Comparison of ENCODE assay signal across 10 mouse cellular contexts in the genomic region with DNA sequence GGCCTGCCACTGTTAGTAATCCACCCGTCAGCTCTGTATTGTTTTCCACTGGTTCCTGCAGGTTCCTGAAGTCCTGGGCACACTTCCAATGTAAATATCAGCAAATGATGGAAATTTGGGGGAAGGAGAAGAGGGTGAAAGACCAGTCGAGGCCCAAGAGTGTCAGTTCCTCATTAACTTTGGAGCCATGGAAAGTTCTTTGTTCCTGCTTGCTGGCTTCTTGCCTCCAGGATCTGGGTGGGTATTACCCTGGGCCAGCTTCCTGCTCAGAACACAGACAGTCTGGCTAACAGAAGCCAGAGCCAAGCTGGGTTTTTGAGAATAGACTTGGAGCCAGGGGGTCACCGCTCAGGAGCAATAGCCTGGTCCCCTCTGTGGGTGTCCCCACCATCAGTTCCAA. TPM values are rescaled to one million over a fixed set of nuclear protein-coding genes. Genes with fewer than 3 reads are reported as not detected.
DNase-seq lines count a peak whose midpoint lies in the region; ATAC-seq lines count a peak whose summit lies in the region.
"Had no signal": no experiment of that assay in that cellular context is flagged by ENCODE, and none has a peak within 500 bp of the region (broad histone marks: within the 10 kb centered on the region; RNA-seq: fewer than 3 reads in every experiment).

No protein-coding gene starts in this region.

- peaks cover 31% of the 10 kb centered on the region for H3K4me1 ChIP-seq in midbrain, embryonic 10.5 days
- no peaks in the 10 kb centered on the region for H3K4me1 ChIP-seq in midbrain, embryonic 16.5 days (ENCODE audit: control insufficient read depth, insufficient read depth, low read length)
- peaks cover 20% of the 10 kb centered on the region for H3K4me1 ChIP-seq in liver, embryonic 11.5 days (replicated peaks; ENCODE audit: control insufficient read depth, insufficient read depth, low read length)
- H3K4me1 ChIP-seq in forebrain, embryonic 16.5 days (replicated peaks; ENCODE audit: control insufficient read depth, insufficient read depth, low read length) = no peaks in the 10 kb centered on the region

- H3K36me3 ChIP-seq in midbrain, embryonic 10.5 days = no peaks in the 10 kb centered on the region
- no peaks in the 10 kb centered on the region for H3K36me3 ChIP-seq in midbrain, embryonic 16.5 days (ENCODE audit: control insufficient read depth, insufficient read depth, low read length)
- H3K36me3 ChIP-seq in liver, embryonic 11.5 days (ENCODE audit: control insufficient read depth, insufficient read depth, low read length) = no peaks in the 10 kb centered on the region
- H3K36me3 ChIP-seq in forebrain, embryonic 16.5 days (ENCODE audit: control insufficient read depth, insufficient read depth) = no peaks in the 10 kb centered on the region
- H3K36me3 ChIP-seq: liver, embryonic 13.5 days; neural tube, embryonic 13.5 days had no signal

- 70% methylated on average over 3 of the region's 3 CpGs for WGBS in midbrain, embryonic 10.5 days
- 61% methylated on average over 3 of the region's 3 CpGs for WGBS in midbrain, embryonic 16.5 days
- WGBS in large intestine, adult 2 months = 17% methylated on average over 3 of the region's 3 CpGs
- WGBS in liver, embryonic 11.5 days = 63% methylated on average over 3 of the region's 3 CpGs
- 30% methylated on average over 3 of the region's 3 CpGs for WGBS in forebrain, embryonic 16.5 days

- no peak for ATAC-seq in midbrain, embryonic 16.5 days
- ATAC-seq in liver, embryonic 11.5 days (replicated peaks; ENCODE audit: low FRiP score) = no peak
- ATAC-seq in forebrain, embryonic 16.5 days = no peak

- no peak overlapping the region for H3K9ac ChIP-seq in midbrain, embryonic 16.5 days (ENCODE audit: low read depth, low read length)
- H3K9ac ChIP-seq in liver, embryonic 11.5 days (ENCODE audit: low read depth, low read length) = no peak overlapping the region
- H3K9ac ChIP-seq in forebrain, embryonic 16.5 days (replicated peaks; ENCODE audit: low read depth, low read length) = no peak overlapping the region
- H3K9ac ChIP-seq: liver, embryonic 13.5 days; neural tube, embryonic 13.5 days had no signal

- H3K9me3 ChIP-seq in midbrain, embryonic 10.5 days (replicated peaks) = peaks cover 6% of the 10 kb centered on the region
- no peaks in the 10 kb centered on the region for H3K9me3 ChIP-seq in midbrain, embryonic 16.5 days (replicated peaks; ENCODE audit: control insufficient read depth, low read length, poor library complexity, severe bottlenecking)
- no peaks in the 10 kb centered on the region for H3K9me3 ChIP-seq in liver, embryonic 11.5 days (ENCODE audit: control insufficient read depth, low read length)
- no peaks in the 10 kb centered on the region for H3K9me3 ChIP-seq in forebrain, embryonic 16.5 days (ENCODE audit: control insufficient read depth, low read length)
- H3K9me3 ChIP-seq: liver, embryonic 13.5 days; neural tube, embryonic 13.5 days had no signal

- no peak overlapping the region for H3K4me2 ChIP-seq in midbrain, embryonic 16.5 days (ENCODE audit: low read length)
- H3K4me2 ChIP-seq in liver, embryonic 11.5 days = no peak overlapping the region
- H3K4me2 ChIP-seq in forebrain, embryonic 16.5 days (ENCODE audit: low read length) = no peak overlapping the region
- H3K4me2 ChIP-seq: liver, embryonic 13.5 days; neural tube, embryonic 13.5 days had no signal

- H3K4me3 ChIP-seq in midbrain, embryonic 10.5 days = no peak overlapping the region
- H3K4me3 ChIP-seq in midbrain, embryonic 16.5 days (ENCODE audit: low read depth, low read length) = no peak overlapping the region
- no peak overlapping the region for H3K4me3 ChIP-seq in liver, embryonic 11.5 days (ENCODE audit: low read depth, low read length)
- H3K4me3 ChIP-seq in forebrain, embryonic 16.5 days (replicated peaks; ENCODE audit: low read length) = no peak overlapping the region
- H3K4me3 ChIP-seq: liver, embryonic 13.5 days; neural tube, embryonic 13.5 days had no signal

- DNase-seq in midbrain, embryonic 10.5 days (ENCODE audit: low spot score) = no peak
- peak; percentile 56 for DNase-seq in heart, postnatal 25 days (ENCODE audit: low spot score)
- peak; percentile 88 for DNase-seq in large intestine, adult 2 months (ENCODE audit: low read depth, low spot score)
- DNase-seq in spleen, postnatal 4 days (ENCODE audit: low spot score in 2 of 2) = no peak
- no peak for DNase-seq in liver, embryonic 11.5 days (ENCODE audit: low spot score)
- DNase-seq in left cerebral cortex, adult 9 months (ENCODE audit: low spot score in 2 of 2) = no peak
- DNase-seq: liver, embryonic 13.5 days had no signal

- intact Hi-C loops in heart, postnatal 25 days (cut with DNase I) = no loop called here

- peak overlapping the region; percentile 23 for H3K27ac ChIP-seq in midbrain, embryonic 10.5 days (replicated peaks)
- H3K27ac ChIP-seq in midbrain, embryonic 16.5 days (ENCODE audit: low read length) = no peak overlapping the region
- H3K27ac ChIP-seq in liver, embryonic 11.5 days (ENCODE audit: low read depth, low read length) = no peak overlapping the region
- no peak overlapping the region for H3K27ac ChIP-seq in forebrain, embryonic 16.5 days (ENCODE audit: low read length)
- H3K27ac ChIP-seq: liver, embryonic 13.5 days; neural tube, embryonic 13.5 days had no signal

- H3K27me3 ChIP-seq in midbrain, embryonic 10.5 days (ENCODE audit: low read depth, poor library complexity, severe bottlenecking) = peaks cover 11% of the 10 kb centered on the region; the same call in 1 of the 2 replicates
- H3K27me3 ChIP-seq in midbrain, embryonic 16.5 days (ENCODE audit: control insufficient read depth, insufficient read depth, low read depth, low read length) = no peaks in the 10 kb centered on the region
- H3K27me3 ChIP-seq in liver, embryonic 11.5 days (replicated peaks; ENCODE audit: control insufficient read depth, insufficient read depth, low read length) = 0 out of 2 replicates have a peak, but pooled peaks cover 2% of the 10 kb centered on the region
- H3K27me3 ChIP-seq in forebrain, embryonic 16.5 days (replicated peaks; ENCODE audit: control insufficient read depth, insufficient read depth, low read length) = no peaks in the 10 kb centered on the region
- H3K27me3 ChIP-seq: liver, embryonic 13.5 days had no signal

RNA-seq across cellular contexts. Expression of a gene that starts 8.7 kb away (rescaled TPM):
- polyA plus RNA-seq in midbrain, embryonic 10.5 days (2016; fragmentation: Nextera tagmentation; extraction: Ambion mirVana) = 1.2 TPM in 2 replicates
- 1.2 and 1.7 TPM in 2 replicates for polyA plus RNA-seq in midbrain, embryonic 16.5 days (2015; fragmentation: Nextera tagmentation; extraction: Ambion mirVana)
- 10 to 100 TPM; 11.5 to 12.2 TPM for total RNA-seq in heart, postnatal 25 days (2021)
- 118 and 136 TPM in 2 replicates for polyA plus RNA-seq in large intestine, adult 2 months (2012; rRNA removed)
- 23.5 and 25.9 TPM in 2 replicates for polyA plus RNA-seq in liver, embryonic 11.5 days (2014; fragmentation: Nextera tagmentation; extraction: Ambion mirVana)
- 0.94 and 0.96 TPM in 2 replicates for polyA plus RNA-seq in forebrain, embryonic 16.5 days (2015; fragmentation: Nextera tagmentation; extraction: Ambion mirVana)

RNA-seq across cellular contexts. Expression of a gene that starts 46.7 kb away (rescaled TPM):
- polyA plus RNA-seq in midbrain, embryonic 10.5 days (2016; fragmentation: Nextera tagmentation; extraction: Ambion mirVana) = 1.2 TPM in 2 replicates
- polyA plus RNA-seq in midbrain, embryonic 16.5 days (2015; fragmentation: Nextera tagmentation; extraction: Ambion mirVana) = 0.30 and 0.48 TPM in 2 replicates
- total RNA-seq in heart, postnatal 25 days (2021) = under 1 TPM; 0.29 to 0.50 TPM
- 6.5 and 11.8 TPM in 2 replicates for polyA plus RNA-seq in large intestine, adult 2 months (2012; rRNA removed)
- polyA plus RNA-seq in liver, embryonic 11.5 days (2014; fragmentation: Nextera tagmentation; extraction: Ambion mirVana) = 17.6 and 18.8 TPM in 2 replicates
- 0.26 and 0.42 TPM in 2 replicates for polyA plus RNA-seq in forebrain, embryonic 16.5 days (2015; fragmentation: Nextera tagmentation; extraction: Ambion mirVana)

Comparison
In these comparisons a context has a peak if more than half of its experiments do, and no peak if none do; other contexts are left out.
1. DNase-seq: peak in heart, postnatal 25 days (single experiment) and large intestine, adult 2 months (single experiment); none in midbrain, embryonic 10.5 days (single experiment), spleen, postnatal 4 days (0 of 2), liver, embryonic 11.5 days (single experiment) and left cerebral cortex, adult 9 months (0 of 2).